Mouse (Mus musculus) limb, embryonic 12.5 days (tissue): ENCODE measurements at regions not wholly inside any gene's neighbourhood (a gene's known extent, or its start where the extent isn't known, plus 50 kb on each side); places are given as distances from the start of the nearest gene placed in this dataset.
"Not testable (repeated sequence)": the region's sequence is repeated elsewhere in the genome, so short reads cannot be mapped to it uniquely, and the experiment has no call there.

ENCODE experiments used
- ATAC-seq: fragments of 200-750 bp; cut with Nextera tagmentation; 2 replicates; pipeline ENCODE4 v1.8.0; 2017; ENCODE audit warnings: low read depth, moderate TSS enrichment; ENCODE audit not compliant: insufficient number of reproducible peaks, insufficient read depth, low FRiP score, low TSS enrichment
- H3K27ac ChIP-seq: fragments of 300-500 bp; sonication (generic); 2 replicates; pipeline ENCODE4 v1.5.1; 2016; ENCODE audit warnings: mild to moderate bottlenecking, moderate library complexity
- H3K27me3 ChIP-seq: fragments of 300-500 bp; sonication (generic); 2 replicates; pipeline ENCODE4 v1.6.1; 2016; ENCODE audit warnings: mild to moderate bottlenecking, moderate library complexity
- H3K36me3 ChIP-seq: fragments of 300-500 bp; sonication (generic); 2 replicates; pipeline ENCODE4 v1.6.1; 2016; ENCODE audit warnings: mild to moderate bottlenecking, moderate library complexity
- H3K4me1 ChIP-seq: fragments of 300-500 bp; sonication (generic); replicated peaks from 2 replicates; pipeline ENCODE4 v1.6.1; 2016
- H3K4me2 ChIP-seq: fragments of 300-500 bp; sonication (generic); 2 replicates; pipeline ENCODE4 v1.6.1; 2016; ENCODE audit warnings: mild to moderate bottlenecking, moderate library complexity
- H3K4me3 ChIP-seq: fragments of 300-500 bp; sonication (generic); replicated peaks from 2 replicates; pipeline ENCODE4 v1.5.1; 2016; ENCODE audit warnings: mild to moderate bottlenecking
- H3K9ac ChIP-seq: fragments of 300-500 bp; sonication (generic); replicated peaks from 2 replicates; pipeline ENCODE4 v1.6.1; 2016; ENCODE audit warnings: mild to moderate bottlenecking, moderate library complexity
- H3K9me3 ChIP-seq: fragments of 300-500 bp; sonication (generic); 2 replicates; pipeline ENCODE4 v1.6.1; 2016; ENCODE audit warnings: mild to moderate bottlenecking, moderate library complexity
- WGBS: fragments of 180-500 bp; shearing (Covaris S2); methylation state at CpG from one replicate; pipeline ENCODE4 v1.1.7; 2016; 5-methylcytosine and 5-hydroxymethylcytosine counted together

DNA sequence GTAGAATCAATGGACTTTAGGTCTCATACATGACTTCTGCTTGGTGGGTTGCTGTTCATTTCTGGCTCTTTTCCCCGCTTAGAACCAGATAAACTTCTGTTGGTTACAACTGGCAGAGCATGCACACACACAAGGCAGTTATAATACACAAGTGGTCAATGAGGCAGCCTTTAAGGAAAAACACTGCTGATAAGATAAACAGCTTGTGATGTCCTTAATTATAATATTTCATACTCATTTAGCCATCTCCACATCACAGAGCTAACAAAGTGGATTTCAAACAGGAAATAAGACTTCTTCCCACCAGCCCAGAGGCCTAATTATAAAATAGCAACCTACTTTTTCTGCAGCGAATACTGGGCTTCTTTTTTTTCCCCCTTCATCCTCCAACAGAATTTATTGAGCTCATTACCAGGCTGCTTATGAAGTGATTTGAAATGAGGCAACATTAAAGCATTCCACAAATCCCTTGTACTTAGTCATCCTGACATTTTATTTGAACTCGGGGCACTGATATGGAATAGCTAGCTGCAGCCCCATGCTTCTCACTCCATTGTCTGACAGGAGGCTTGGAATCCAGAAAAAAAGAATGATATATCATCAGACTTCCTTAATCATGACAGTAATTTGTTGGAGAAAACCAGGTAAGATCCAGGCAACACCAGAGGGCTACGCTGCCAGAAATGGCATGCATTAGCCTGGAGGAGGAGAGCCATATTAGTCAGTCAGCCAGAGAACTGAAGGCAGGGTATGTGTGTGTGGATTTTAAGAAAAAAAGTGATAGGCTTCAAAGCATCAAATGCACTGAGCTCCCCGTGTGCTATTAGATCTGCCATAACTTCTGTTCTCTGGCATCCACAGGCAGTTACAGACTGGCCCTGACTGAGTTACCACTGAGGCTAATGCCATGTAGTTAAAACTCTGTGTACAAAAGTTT lies 620.3 kb upstream of the Map3k7 start:
- Histone ChIP-seq H3K36me3 (no peaks in the 10 kb centered on the region), H3K4me2 (no peak overlapping the region), H3K4me3 (no peak overlapping the region), H3K4me1 (0 out of 2 replicates have a peak, but pooled peaks cover 8% of the 10 kb centered on the region), H3K9ac (no peak overlapping the region), H3K27ac (no peak overlapping the region), H3K27me3 (no peaks in the 10 kb centered on the region), H3K9me3 (no peaks in the 10 kb centered on the region)
- 21% methylated on average over 5 of the region's 5 CpGs for WGBS
- no peak for ATAC-seq

DNA sequence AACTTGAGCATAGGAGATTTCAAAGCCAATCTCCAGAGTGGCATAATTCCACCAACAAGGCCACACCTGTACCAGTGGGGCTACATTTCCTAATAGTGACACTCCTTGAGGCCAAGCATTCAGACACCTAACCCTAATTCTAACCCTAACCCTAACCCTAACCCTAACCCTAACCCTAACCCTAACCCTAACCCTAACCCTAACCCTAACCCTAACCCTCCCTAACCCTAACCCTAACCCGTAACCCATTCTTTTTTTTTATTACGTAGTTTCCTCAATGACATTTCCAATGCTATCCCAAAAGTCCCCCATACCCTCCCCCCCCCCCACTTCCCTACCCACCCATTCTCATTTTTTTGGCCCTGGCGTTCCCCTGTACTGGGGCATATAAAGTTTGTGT lies 609.9 kb upstream of the Map3k7 start:
- not testable (repeated sequence) for H3K27ac ChIP-seq, H3K9ac ChIP-seq, H3K36me3 ChIP-seq, ATAC-seq, H3K27me3 ChIP-seq, H3K4me2 ChIP-seq, H3K4me1 ChIP-seq, H3K9me3 ChIP-seq, H3K4me3 ChIP-seq
- 96% methylated on average over 3 of the region's 3 CpGs for WGBS

DNA sequence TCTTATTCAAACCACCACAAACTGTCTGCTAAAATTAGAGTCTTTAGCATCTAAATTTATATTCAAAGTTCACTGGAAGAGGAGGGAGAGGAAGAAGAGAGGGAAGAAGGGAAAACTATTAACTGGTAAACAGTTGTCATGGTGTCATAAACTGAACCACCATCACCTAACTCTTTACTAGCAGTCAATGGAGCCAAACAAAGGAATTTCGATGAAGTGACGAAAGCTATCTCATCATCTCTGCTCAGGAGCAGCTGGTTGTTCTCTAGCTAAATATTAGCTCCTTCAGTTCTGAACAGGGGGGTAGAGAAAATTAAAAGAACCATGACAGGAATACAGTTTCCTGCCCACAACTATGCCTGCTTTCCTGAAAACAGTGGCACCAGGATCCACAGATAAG lies 608.9 kb upstream of the Map3k7 start:
- no peaks in the 10 kb centered on the region for H3K9me3 ChIP-seq
- H3K27me3 ChIP-seq, result no peaks in the 10 kb centered on the region
- H3K36me3 ChIP-seq, result no peaks in the 10 kb centered on the region
- 95% methylated on average over 2 of the region's 2 CpGs for WGBS
- no peak overlapping the region for H3K9ac ChIP-seq
- H3K4me3 ChIP-seq, result no peak overlapping the region
- H3K4me1 ChIP-seq, result no peaks in the 10 kb centered on the region
- H3K4me2 ChIP-seq, result no peak overlapping the region
- no peak overlapping the region for H3K27ac ChIP-seq
- no peak for ATAC-seq

DNA sequence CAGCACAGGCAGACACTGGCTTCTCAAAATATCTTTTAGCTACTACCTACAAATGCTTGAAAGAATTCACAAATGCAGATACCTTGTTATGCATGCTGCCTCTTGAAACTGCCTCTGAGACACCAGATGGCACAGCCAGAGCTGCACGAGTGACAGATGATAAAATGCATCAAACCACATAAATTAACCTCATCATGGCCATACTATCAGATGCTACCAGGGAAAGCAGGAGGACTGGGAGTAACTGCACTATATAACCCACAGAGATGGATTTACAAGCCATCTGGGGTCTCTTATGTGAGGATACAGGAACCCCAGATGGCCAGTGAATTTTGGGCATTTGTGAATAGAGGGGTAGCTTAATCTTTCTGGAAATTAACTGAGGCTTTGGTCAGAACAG lies 597.7 kb upstream of the Map3k7 start:
- 58% methylated on average over 1 of the region's 1 CpGs for WGBS
- H3K36me3 ChIP-seq, result no peaks in the 10 kb centered on the region
- H3K9me3 ChIP-seq, result no peaks in the 10 kb centered on the region
- no peak overlapping the region for H3K4me3 ChIP-seq
- H3K27ac ChIP-seq, result no peak overlapping the region
- no peak for ATAC-seq
- no peaks in the 10 kb centered on the region for H3K4me1 ChIP-seq
- H3K9ac ChIP-seq, result no peak overlapping the region
- no peak overlapping the region for H3K4me2 ChIP-seq
- no peaks in the 10 kb centered on the region for H3K27me3 ChIP-seq

DNA sequence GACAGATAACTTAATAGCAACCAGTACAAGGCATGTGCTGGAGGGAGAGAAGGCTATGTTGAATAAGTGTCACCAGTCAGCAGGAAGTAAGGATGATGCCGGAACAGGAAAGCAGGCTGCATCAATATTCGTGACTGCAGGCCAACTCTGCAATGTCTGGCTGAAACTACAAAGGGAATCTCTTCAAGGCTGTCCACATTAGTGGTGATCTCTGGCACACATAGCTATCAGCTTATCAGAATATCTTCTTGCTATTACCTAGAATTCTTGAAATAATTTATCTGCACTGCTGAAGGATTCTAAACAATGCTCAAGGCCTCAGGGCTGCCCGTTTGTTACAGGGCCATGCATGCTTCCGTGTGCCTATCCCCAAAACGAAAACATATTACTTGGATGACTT lies 596.9 kb upstream of the Map3k7 start:
- Histone ChIP-seq H3K9me3 (no peaks in the 10 kb centered on the region), H3K4me1 (no peaks in the 10 kb centered on the region), H3K4me2 (no peak overlapping the region), H3K27ac (no peak overlapping the region), H3K36me3 (no peaks in the 10 kb centered on the region), H3K27me3 (no peaks in the 10 kb centered on the region), H3K4me3 (no peak overlapping the region), H3K9ac (no peak overlapping the region)
- 87% methylated on average over 5 of the region's 5 CpGs for WGBS
- ATAC-seq, result no peak

DNA sequence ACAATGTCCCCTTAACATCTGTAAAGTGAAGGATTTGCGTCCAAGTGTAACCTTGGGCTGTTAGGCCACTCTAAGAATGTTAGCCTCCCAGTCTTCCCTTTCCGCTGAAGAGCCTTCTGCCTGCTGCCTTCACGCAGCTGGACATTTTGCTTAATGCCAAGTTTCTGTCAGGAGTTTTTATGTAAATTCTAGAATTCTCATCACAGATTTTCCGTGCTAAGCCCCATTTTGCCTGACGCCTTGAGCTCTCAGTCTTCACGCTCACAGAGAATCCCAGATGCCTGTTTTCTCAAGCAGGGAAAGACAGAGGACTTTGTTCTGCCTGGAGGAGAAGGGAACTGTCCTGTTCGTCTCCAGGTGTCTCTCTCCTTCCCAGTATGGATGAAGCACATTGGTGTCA lies 593.8 kb upstream of the Map3k7 start:
- H3K27ac ChIP-seq, result no peak overlapping the region
- no peaks in the 10 kb centered on the region for H3K4me1 ChIP-seq
- no peaks in the 10 kb centered on the region for H3K9me3 ChIP-seq
- ATAC-seq, result no peak
- 86% methylated on average over 7 of the region's 7 CpGs for WGBS
- no peak overlapping the region for H3K9ac ChIP-seq
- H3K4me2 ChIP-seq, result no peak overlapping the region
- H3K36me3 ChIP-seq, result no peaks in the 10 kb centered on the region
- no peak overlapping the region for H3K4me3 ChIP-seq
- no peaks in the 10 kb centered on the region for H3K27me3 ChIP-seq

DNA sequence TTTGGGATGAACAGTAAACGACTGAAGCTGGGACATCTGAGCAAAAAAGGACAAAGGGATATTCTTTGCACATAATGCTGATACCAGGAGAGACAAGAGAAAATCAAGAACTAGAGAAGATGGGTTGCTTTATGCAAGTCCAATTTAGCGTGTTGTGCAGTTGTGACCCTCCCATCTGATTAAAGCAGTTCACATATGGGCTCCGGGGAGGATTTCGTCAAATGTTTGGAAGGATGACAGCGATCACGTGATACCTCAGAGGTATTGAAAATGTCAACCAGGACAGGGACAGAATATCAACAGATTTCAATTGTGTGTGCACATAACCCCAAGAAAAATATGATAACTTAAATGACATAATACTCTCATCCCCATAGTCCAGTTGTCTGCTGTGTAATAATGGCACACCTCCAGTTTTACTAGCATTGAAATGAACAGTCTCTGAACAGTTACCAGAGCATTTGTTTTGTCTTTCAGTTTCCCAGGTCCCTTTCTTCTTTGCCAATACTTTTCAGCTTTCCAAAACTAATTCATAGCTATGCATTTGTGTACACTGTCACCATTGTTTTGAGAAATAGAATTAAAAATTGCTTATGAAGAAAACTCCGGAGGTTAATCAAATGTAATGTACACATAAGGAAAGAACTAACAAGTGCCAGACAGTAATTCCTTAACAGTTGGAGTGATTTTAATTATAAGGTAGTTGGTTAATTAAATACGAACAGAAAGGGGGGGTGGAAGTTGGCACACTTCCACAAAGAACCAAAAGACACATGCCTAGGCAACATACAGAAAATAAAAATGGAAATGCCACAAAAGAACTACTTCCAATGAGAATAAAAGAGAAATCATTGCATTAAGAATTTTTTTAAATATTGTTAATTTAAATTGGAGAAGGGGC lies 582.6 kb upstream of the Map3k7 start:
- Histone ChIP-seq H3K9me3 (no peaks in the 10 kb centered on the region), H3K4me2 (no peak overlapping the region), H3K4me1 (no peaks in the 10 kb centered on the region), H3K27me3 (no peaks in the 10 kb centered on the region), H3K9ac (no peak overlapping the region), H3K4me3 (no peak overlapping the region), H3K27ac (no peak overlapping the region), H3K36me3 (no peaks in the 10 kb centered on the region)
- WGBS, result 90% methylated on average over 8 of the region's 8 CpGs
- ATAC-seq, result no peak

DNA sequence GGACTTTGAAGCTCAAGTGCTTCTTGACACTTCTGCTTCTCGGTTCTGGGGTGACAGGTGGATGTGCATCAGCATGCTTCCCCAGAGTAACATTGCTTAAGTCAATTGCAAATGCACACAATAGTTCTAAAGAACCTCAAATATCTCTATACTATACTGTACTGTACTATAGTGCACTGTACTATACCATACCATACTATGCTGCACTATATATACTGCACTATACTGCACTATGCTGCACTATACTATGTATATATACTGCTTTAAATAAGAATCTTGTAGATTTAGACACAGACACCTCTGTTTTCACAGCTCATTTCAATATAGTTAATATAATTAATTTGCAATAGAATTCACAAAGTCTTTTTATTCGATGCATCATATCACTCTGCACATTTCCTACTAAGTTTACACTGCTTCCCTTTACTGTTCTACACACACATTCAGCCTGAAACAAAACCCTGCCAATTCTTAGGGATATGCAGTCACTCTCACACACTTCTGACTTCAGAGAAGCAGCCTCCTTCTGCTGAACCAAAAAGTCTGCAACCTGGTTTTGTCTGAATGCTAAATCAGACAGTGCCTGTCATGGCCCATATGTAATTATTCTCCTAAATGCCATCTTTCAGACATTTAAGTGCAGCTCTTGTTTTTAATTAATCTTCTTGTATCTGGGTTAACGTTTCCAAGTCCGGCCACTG lies 570.8 kb upstream of the Map3k7 start:
- 80% methylated on average over 4 of the region's 4 CpGs for WGBS
- no peak for ATAC-seq
- Histone ChIP-seq H3K4me3 (no peak overlapping the region), H3K9me3 (no peaks in the 10 kb centered on the region), H3K4me1 (no peaks in the 10 kb centered on the region), H3K36me3 (no peaks in the 10 kb centered on the region), H3K4me2 (no peak overlapping the region), H3K9ac (no peak overlapping the region), H3K27ac (no peak overlapping the region), H3K27me3 (no peaks in the 10 kb centered on the region)

DNA sequence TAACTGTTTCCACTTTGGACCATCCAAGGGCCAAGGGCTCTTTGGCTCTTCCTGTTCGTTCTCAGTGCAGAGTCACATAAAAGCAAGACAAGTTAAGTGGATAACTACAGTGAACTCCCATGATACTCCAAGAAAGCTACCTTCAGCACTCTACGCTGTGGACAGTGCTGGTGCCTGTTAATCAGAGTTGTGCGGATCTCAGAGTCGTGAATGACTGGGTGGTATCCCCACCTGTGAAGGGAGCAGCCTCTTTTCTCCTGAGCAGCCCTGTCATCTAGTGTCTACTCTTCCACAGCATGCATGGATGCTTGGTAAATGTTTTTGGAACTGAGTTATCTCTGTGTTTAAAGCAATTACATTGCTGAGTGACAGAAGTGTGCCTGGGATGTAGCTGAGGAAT lies 568.4 kb upstream of the Map3k7 start:
- H3K9me3 ChIP-seq, result no peaks in the 10 kb centered on the region
- no peaks in the 10 kb centered on the region for H3K27me3 ChIP-seq
- no peak for ATAC-seq
- H3K27ac ChIP-seq, result no peak overlapping the region
- no peaks in the 10 kb centered on the region for H3K36me3 ChIP-seq
- H3K4me1 ChIP-seq, result no peaks in the 10 kb centered on the region
- H3K4me2 ChIP-seq, result no peak overlapping the region
- no peak overlapping the region for H3K9ac ChIP-seq
- WGBS, result 56% methylated on average over 4 of the region's 4 CpGs
- H3K4me3 ChIP-seq, result no peak overlapping the region

DNA sequence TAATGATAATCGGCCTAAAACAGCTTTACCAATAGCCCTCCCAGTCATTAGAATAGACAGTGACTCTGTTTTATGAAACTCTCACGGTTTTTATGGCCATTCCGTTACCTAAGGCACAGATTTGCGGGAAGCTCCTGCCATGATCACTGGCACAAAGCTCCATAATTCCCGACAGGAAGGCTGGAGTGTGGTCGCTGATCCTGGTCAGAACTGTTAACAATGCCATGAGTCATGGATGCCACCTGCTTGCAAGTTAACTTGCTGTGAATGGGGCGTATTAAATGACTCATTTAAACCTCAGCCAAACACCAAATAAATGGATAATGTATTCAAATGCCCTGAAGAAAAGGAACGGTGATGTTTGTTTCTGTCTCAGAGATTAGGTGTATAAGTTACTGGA lies 559.9 kb upstream of the Map3k7 start:
- no peak overlapping the region for H3K4me2 ChIP-seq
- WGBS, result 55% methylated on average over 8 of the region's 8 CpGs
- no peak for ATAC-seq
- peaks cover 11% of the 10 kb centered on the region for H3K4me1 ChIP-seq
- H3K27ac ChIP-seq, result no peak overlapping the region
- no peak overlapping the region for H3K9ac ChIP-seq
- H3K36me3 ChIP-seq, result no peaks in the 10 kb centered on the region
- no peaks in the 10 kb centered on the region for H3K9me3 ChIP-seq
- no peak overlapping the region for H3K4me3 ChIP-seq
- no peaks in the 10 kb centered on the region for H3K27me3 ChIP-seq
